Mouse (Mus musculus) testis, postnatal 10 days (tissue): ENCODE measurements around the gene BC028528.
"Not testable (repeated sequence)": the region's sequence is repeated elsewhere in the genome, so short reads cannot be mapped to it uniquely, and the experiment has no call there.

ENCODE experiments used
- DNase-seq: peaks from one replicate; pipeline ENCODE4 v3.0.0; 2021; ENCODE audit warnings: low spot score

Gene BC028528

DNA sequence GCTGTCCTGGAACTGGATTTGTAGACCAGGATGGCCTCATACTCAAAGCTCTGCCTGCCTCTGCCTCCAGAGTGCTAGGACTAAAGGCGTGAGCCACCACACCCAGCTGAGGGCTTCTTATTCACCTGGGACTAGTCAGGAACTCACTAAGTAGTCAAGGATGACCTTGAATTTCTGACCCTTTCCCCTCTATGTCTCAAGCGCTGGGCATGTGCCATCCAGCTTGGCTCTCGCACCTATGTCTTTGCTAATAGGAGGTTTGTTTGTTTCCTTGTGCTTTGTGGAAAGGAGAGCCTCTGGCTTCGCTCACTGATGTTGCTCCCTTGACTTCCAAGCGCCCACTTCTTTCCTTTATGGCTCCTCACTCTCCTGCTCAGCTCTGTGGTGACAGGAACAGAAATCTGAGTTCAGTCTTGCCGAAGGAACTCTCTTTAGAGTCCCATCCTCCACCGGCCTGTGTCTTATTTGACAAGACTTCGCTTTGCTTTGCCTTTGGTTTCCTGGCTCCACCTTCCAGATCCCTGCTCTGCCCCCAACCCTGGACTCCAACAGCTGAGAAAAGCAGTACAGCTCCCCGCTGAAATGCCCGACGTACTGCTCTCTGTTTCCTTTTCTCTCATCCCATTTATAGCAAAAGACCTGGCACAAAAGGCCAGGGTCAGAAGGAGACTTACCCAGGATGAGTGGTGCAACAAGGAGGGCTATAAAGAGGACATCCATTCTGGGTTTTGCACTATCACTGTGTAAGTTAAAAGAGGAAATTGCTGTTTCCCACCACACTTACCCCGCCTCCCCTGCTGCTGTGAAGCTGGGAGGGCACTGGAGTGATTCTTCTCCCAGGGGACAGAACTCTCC, at the start of gene BC028528:
BC028528 (minus strand) TSS at position 795 of the 855 bp plus-strand sequence.
- DNase-seq, result peak; percentile 56

DNA sequence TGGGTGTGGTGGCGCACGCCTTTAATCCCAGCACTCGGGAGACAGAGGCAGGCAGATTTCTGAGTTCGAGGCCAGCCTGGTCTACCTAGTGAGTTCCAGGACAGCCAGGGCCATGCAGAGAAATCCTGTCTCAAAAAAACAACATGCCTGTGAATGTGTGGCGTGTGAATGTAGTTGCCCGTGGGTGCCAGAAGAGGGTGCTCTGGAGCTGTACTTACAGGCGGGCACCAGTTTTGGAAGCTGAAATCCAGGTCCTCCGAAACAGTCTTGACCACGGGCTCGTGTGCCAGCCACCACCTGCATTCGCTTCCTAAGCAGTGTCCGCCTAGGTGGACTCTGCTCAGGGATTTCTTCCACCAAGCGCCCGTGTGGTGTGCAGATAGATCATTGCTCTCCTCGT, 47.0 kb upstream of the BC028528 start:
- no peak for DNase-seq

DNA sequence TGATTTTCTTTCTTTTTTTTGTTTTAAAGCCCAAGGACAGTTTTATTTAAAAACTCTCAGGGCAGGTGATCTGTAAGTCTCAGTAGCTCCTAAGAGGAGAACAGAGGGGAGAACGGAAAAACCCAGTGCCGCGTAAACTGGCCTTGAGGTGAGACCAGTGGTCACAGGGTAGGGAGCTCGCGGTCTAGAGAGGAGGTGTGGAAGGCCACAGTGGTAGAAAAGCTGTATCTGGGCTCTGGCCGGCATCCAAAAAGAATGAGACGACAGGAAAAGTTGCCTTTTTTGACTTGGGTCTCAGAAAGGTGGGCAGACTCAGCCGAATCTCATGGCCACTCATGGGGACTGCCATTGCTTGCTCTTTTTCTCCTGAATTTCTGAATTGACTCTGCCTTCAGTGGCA, 46.4 kb upstream of the BC028528 start:
- no peak for DNase-seq

DNA sequence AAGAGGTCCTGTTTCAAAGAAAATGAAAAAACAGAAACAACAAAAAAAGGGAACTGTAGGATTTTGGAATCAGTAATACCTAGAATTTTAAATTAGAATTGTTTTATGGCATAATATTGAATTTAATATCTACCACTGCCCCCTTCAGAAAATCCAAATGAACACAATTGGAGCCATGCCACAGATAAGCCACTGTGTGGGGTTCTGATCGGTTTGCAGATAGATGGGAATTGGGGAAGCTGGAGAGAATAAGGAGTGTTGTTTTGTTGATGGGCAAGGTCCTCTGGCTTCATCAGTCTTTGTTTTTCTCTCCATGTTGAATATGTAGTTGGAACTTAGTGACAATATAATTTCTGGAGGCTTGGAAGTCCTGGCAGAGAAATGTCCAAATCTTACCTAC, 42.6 kb upstream of the BC028528 start:
- DNase-seq, result no peak

DNA sequence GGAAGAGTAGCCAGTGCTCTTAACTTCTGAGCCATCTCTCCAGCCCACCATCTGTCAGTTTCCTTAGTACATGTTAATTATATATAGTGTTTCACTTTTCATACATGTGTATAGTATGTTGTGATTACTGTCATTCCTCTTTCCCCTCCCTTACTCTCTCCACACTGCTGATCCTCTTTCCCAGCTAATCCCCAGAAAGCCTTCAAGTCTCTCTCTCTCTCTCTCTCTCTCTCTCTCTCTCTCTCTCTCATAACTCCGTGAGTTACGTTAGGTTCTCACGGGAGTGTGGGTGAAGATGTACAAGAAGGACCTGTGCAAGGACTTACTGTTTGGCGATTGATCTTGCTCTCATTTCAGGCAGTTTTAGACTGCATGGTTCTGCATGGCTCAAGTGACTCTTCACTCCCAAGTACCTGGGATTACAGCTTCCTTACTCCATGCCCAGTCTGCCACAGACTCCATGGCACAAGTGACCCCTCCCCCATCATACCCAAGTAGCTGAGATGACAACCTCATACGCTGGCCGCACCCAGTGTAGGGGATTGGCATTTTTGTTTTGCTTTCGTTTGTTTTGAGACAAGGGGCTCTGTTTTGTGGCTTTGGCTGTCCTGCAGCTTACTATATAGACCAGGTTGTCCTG, 41.4 kb upstream of the BC028528 start:
- DNase-seq, result no peak

DNA sequence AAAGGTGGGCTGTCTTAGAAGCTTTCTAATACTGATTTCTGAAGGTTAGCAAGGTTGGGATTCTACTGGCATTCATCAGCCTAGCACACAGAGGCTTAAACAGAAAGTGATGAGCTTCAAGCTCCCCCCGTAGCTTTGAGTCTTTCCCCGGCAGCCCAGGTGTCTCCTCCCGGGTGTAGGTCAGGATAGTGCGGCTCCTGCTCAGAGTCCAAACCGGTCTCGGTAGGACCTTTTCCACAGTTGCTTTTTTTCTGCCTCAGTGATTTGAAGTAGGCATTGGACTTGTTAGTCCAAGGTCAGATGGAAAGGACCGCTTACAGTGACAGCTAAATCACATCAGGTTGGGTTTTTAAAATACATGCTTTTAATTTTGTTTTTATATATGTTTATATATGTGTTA, 40.8 kb upstream of the BC028528 start:
- no peak for DNase-seq

DNA sequence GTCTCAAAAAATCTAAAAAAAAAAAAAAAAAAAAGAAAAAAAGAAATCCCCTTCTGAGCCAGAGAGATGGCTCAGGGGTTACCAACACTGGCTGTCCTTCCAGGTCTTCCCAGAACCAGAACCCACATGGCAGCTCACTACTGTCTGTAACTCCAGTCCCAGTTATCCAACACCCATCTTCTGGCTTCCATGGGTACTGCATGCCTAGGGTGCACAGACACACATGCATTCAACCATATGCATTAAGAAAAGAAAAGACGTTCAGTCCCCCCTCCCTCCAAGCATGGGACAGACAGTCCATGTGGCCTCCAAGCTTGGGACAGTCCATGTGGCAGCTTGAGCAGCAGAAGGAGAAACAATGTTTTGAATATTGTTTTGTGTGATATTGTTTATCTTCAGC, 40.4 kb upstream of the BC028528 start:
- DNase-seq, result no peak

DNA sequence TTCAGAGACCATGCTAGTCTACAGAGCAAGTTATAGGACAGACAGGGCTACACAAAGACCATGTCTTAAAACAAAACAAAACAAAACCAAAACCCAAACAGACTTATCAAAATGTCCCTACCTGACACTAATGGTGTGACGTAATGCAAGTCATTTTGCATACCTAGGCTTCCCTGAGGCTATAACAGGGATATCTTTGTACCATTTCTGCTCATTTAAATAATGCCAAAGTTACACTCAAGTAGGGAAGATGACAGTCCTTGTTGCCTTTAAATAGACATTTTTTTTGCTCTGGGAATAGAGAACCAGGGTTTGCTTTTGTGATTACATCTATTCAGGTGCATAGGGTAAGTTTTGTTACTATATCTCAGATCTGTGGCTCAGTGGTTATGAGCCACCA, 39.7 kb upstream of the BC028528 start:
- DNase-seq, result no peak

DNA sequence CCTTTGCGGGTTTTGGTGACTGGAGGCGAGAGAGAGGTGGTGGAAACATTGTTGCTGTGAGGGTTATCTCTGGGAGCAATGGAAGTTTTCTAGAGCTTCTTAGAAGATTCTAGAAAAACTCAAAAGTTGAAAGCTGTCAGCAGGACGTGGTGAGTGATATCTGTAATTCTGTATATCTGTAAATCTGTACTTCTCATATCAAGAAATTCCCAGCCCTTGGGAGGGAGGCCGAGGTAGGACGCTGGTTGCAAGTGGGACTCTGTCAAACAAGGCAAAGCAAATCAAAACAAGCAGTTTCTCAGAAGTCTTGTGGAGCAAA, 38.6 kb upstream of the BC028528 start:
- DNase-seq, result no peak

DNA sequence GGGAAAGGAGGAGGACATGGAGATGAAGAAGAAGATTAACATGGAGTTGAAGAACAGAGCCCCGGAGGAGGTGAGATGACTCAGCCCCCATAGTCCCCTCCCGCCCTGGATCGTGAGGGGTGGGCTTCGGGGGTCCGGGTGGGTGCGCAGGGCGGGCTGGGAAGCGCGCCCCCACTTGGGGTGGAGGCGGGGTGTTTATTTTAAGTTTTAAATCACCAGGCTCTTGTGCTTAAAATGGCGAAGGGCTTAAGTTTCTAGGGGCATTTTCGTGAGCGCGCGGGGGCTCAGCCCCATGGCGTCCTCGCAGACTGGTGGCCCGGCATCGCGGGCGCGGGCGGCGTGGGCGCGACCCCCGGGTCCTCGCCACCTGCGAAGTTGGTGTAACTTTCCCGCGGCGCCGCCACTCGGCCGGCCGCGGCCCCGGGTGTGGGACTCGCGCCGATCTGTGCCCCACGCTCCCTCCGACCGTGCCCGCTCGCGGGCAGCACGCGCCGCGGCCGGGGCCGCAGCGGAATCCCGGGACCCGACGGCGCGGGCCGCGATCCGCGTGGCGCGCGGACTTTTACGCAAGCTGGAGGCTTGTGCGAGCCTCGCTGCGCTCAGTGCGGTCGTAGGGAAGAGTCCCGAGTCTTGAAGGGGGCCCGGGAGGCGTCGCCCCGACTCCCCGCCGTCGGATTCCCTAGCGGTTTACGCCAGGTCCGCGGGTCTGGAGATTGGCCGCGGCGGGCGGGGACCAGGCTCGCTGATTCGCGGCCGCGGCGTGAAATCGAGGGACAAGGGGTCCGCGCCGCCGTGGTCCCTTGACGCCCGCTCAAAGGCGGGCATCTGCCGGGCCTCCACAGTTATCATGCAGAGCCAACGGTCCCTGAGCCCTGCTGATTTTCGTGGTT, 38.0 kb upstream of the BC028528 start:
- peak; percentile 71 for DNase-seq

DNA sequence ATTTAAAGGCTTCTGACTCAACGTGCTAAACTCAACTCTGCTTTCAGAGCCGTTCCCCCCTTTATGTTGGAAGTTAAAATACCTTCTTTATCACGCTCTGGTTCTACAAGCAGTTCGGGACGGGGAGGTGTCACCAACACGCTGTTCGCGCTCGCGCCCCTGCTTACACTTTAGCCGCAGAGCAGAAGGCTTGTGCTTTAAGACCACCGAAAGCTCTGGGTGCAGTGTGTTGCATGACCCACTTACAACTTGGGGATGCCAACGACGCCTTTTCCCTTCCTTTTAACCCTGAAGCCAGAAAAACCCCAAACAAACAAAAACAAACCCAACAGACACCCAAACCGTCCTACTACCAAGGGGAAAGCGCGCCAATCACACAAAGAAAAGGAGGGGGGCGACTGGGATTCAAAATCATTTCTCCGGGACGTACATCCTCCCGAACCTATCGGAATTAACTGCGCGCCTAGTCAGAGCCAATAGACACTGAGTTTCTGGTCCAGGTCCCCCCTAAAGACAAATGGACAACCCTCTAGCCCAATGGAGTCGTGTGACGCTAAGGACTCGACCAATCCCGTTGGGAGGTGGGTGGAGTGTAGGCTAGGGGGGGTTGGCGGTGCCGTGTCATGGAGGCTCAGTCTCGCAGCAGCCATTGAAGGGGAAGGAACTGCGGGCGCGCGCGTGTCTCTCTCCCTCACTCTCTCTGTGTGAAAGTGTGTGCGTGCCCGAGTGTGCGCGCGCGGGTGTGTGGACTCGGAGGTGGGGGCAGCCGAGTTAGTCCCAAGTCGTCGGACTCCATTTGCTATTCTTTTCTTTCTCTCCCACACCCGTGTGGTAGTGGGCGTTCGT, 37.1 kb upstream of the BC028528 start, which contains the start of gene Anp32e:
Anp32e (plus strand) TSS at position 589 of the 846 bp plus-strand sequence.
- peak; percentile 96 for DNase-seq

DNA sequence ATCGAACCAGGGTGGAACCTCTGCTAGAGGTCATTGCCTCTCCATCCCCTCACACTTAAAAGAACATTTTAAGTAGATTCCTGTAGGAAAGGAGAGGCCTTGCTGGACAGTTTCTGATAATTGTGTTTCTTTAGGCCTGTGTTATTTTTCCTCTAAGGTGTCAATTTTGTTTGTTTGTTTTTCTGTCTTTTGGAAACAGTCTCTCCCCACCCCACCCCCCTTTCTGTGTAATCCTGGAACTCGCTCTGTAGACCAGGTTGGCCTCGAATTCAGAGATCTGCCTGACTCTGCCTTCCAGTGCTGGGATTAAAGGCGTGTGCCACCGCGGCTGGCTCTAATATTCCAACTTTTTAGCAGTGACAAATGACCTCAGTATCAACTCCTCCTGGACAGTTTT, 36.5 kb upstream of the BC028528 start:
- DNase-seq, result no peak

DNA sequence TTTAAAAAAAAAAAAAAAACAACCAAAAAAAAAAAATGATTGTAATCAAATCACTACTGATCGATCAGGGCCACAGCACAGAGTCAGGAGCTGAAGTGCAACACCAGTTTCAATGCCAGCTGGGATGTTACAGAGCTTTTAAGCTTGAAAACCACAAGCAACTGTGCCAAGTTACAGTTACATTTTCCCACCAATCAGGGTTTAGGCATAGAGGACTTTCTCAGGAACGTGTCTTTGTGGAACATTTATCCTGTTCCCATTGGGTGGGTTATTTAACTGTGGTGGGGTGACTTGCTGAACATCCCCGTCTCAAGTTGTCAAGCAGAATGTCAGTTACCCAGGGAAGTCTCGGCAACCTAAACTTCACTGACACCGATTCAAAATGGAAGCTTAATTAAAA, 33.3 kb upstream of the BC028528 start:
- no peak for DNase-seq

DNA sequence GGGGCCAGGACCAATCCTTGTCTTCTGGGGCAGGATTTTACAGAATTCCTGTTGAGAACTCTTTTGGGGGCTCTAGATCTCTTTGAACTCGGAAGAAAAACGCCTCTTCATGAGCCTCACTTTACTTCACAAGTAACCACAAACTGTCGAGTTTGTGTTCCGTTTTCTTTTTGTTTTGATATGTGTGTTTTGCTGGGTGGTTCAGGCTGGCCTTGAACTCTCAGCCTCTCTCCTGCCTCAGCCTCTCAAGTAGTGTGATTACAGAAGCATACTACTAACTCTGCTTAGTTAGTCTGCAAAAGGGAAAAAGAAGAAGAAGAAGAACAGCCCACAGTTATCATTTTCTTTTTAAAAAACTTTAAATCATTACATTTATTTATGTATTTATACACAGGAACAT, 32.4 kb upstream of the BC028528 start:
- no peak for DNase-seq

DNA sequence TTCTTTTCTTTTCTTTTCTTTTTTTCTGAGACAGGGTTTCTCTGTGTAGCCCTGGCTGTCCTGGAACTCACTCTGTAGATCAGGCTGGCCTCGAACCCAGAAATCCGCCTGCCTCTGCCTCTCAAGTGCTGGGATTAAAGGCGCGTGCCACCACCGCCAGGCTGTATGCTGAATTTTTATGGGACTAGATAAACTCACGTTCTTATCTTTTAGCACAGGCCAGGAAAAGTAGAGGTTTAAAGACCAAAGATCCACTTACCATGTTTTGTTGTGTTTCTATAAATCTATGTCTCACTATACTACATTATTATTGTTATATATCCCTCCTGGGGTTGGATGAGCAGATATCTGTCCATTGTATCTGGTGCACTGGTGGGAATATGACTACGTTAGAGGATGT, 31.6 kb upstream of the BC028528 start:
- not testable (repeated sequence) for DNase-seq

DNA sequence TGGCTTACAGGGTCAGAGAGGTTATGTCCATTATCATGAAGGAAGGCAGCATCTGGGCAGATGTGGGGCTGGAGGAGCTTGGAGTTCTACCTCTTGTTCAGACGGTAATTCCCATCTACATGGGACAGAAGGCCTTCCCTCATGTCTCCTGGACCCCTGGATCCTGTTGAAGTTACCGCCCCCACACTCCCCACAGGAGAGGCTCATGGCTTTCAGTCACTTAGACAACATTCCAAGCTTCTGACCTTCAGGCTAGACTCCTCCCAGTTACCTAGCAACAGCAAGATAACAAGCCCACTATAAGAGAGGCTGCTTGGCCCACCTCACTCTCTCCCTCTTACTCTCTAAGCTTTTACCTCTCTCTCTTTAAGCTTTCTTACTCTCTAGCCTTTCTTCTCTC, 28.7 kb upstream of the BC028528 start:
- DNase-seq, result not testable (repeated sequence)

DNA sequence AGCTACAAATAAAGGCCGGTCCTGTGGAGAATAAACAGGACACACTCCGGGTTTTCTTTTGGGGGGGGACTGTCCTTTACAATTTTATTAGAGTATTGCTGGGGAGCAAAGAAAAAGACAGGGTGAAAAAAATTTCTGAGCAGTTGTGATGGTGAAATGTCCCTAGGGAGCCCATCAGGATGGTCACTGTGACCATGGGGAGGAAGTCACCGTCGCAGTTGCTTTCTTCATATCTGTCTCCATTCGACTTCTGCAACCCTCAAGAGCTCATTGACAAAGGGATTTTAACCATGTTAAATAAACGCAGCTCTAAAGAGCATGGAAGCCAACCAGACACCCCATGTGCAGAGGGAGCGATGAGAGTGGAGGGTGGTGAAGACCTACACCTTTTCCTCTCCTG, 25.0 kb upstream of the BC028528 start:
- no peak for DNase-seq

DNA sequence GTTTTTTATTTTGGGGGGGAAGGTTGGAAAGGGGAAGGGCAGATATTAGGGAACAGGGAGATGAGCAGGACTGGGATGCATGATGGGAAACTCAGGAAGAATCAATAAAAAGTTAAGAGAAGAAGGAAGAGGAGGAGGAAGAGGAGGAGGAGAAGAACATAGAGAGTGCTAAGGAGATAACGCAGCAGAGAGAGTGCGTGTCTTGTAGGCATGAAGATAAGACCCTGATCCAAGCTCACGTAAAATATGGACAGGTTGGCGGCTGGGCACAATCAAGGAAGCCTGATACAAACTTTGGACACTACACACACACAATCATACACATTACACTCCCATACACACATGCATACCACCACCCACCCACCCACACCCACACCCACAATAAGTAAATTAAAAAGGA, 22.9 kb upstream of the BC028528 start:
- no peak for DNase-seq

DNA sequence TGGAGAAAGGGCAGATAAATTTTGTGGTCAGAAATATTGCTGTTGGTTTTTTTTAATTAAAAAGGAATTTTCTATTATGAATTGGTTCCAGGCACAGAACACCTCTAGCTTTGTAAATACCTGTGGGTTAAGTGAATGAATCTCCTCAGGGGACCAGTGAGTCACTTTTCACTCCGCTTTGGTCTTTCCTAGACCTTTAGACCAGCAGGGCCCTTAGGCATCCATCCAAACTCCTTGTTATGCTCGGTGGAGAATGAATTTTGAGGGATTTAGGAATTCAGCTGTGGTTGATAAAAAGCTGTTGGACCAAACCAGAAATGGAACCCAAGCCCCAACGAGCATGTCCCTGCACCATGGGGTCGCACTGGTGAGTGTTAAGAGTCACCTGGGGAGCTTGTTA, 15.8 kb upstream of the BC028528 start:
- no peak for DNase-seq

DNA sequence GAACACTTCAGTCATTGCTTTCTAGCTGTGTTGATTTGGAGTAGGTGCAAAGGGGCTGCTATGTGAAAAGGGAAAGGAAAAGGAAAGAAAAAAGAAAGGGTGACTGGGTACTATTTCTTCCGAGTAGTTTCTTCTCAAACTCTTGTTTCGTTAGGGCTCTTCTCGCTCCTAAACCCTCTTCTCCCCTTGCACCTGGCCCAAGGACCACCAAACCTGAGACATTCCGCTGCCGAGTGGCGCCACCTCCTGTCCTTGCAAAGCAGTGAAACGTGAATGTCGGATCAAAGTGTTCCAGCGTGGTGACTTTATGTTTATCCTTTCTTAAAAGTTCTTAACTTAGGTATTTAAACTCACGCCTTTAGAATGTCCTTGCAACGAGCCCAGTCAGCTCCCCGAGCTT, 15.1 kb upstream of the BC028528 start:
- DNase-seq, result peak; percentile 80

DNA sequence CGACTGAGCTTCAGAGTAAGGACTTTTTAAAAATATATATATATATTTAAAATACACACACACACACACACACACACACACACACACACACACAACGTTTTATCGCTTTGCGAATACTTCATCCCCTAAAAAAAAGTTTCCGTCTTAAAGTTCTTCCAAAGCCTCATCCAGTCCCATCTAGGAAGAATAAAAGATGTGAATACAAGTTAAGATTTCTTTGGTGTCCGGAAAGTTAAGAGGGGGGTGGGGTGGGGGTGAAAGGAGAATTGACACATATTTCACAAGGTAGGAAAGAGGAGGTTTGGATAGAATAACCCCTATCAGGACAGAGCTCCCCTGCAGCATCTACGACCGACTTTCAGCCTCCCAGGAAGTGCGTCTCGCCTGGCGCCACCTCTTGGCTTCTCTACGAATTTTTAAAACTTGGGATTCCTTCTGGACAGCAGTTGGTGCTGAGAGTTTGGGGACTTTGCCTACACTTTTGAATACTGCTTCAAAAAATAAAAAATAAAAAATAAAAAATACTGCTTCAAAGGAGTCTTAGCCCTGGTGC, 14.2 kb upstream of the BC028528 start:
- peak; percentile 73 for DNase-seq
